Comparison of ENCODE assay signal across 16 mouse cellular contexts in the genomic region with DNA sequence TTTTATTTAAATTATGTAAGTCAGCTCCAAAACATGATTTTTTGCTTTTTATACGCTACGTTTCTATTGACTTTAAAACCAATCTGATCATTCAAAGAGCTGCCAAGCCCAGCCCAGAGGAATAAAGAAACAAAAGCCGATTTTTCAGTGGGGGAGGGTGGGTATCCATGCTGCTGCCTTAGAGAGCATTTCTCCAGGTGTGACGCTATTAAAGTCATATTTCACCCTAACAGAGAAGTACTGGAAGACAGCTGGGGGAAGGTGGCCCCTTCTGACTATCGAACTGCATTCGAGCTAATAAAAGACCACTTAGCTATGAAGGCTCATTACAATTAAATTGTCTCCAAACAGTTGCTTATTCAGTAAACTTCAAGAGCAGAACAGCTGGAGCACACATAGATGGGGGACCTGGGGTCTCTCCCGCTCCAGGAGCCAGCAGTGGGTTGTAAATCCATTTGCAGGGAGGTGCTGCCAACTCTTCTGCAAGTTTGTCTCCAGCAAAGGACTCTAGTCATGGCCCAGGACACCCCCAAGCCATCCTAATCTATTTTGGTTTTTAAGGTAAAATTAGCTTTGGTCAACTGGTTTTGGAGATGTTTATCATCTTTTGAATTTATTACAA.
"Had no signal": no experiment of that assay in that cellular context is flagged by ENCODE, and none has a peak within 500 bp of the region (broad histone marks: within the 10 kb centered on the region; RNA-seq: fewer than 3 reads in every experiment).

No protein-coding gene starts in this region.

- DNase-seq: kidney, adult 2 months; kidney, postnatal 25 days; layer of hippocampus, adult 9-11 months; layer of hippocampus, postnatal 36 days; lung, adult 2 months; lung, postnatal 4 days; midbrain, embryonic 14.5 days; right cerebral cortex, postnatal 4 days; thymus, adult 2 months; thymus, postnatal 25 days had no signal

- H3K9me3 ChIP-seq: midbrain, embryonic 10.5 days; neural tube, embryonic 12.5 days; stomach, embryonic 15.5 days had no signal

- ATAC-seq: lung, postnatal 0 days had no signal

- H3K4me2 ChIP-seq: neural tube, embryonic 12.5 days; stomach, embryonic 15.5 days had no signal

- H3K4me3 ChIP-seq: midbrain, embryonic 10.5 days; myocyte; neural tube, embryonic 12.5 days; stomach, embryonic 15.5 days had no signal

- H3K4me1 ChIP-seq: stomach, embryonic 15.5 days had no signal

- H3K27ac ChIP-seq: liver, embryonic 14.5 days; midbrain, embryonic 10.5 days; neural tube, embryonic 12.5 days; stomach, embryonic 15.5 days had no signal

- H3K27me3 ChIP-seq: neural tube, embryonic 12.5 days; stomach, embryonic 15.5 days had no signal

- H3K9ac ChIP-seq: liver, embryonic 14.5 days; neural tube, embryonic 12.5 days; stomach, embryonic 15.5 days had no signal

- H3K36me3 ChIP-seq: midbrain, embryonic 10.5 days; neural tube, embryonic 12.5 days; stomach, embryonic 15.5 days had no signal
